Mouse (Mus musculus): ENCODE measurements around the gene Sptb. TPM values are rescaled to one million over a fixed set of nuclear protein-coding genes. Genes with fewer than 3 reads are reported as not detected.

The Sptb gene
- total and polyA plus RNA-seq, 3 experiments: 17.9 to 85.1 (median 35.4) TPM

DNA sequence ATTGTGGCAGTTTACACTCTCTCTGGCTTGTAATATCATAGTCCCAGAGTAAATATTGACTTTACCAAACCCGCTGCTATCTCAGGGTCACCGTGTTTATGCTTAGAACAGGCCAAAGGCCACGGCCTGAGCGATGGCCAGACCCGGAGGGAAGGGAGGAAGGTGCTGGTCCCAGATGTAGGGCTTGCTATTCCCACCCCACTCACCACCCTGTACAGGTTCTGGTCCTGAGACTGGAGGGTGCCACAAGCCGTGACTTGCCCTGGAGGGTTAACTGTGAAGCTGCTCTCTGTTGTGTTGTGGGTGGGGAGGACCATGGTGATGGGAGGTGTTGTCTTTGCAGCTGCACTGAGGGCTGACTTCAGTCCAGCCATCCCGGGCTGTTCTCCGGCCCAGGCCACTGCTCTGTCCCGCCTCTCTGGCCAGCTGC is 174.9 kb downstream of the Sptb start:
- Histone ChIP-seq H3K79me2 (ENCODE audit: control insufficient read depth, insufficient read depth, low read length, poor library complexity) (no peaks in the 10 kb centered on the region; the same call in 1 of the 2 replicates), H3K4me3 (ENCODE audit: control insufficient read depth in 1 of 2, insufficient read depth in 1 of 2, low read depth in 2 of 2, low read length in 2 of 2) (no peak overlapping the region), H3K27me3 (ENCODE audit: control insufficient read depth in 1 of 2, insufficient read depth in 2 of 2, low read length in 2 of 2) (peaks cover 0 to 2% of the 10 kb centered on the region in 2 experiments; a peak in 2 of 4 replicates), H3K4me1 (ENCODE audit: control insufficient read depth in 1 of 2, insufficient read depth in 2 of 2, low read length in 2 of 2) (peaks cover 11 to 34% of the 10 kb centered on the region in 2 experiments), H3K36me3 (ENCODE audit: control insufficient read depth in 1 of 2, insufficient read depth in 2 of 2, low read length in 2 of 2) (peaks cover 0 to 24% of the 10 kb centered on the region in 2 experiments; a peak in 2 of 4 replicates), H3K9me3 (replicated peaks; ENCODE audit: insufficient read depth, low read length) (no peaks in the 10 kb centered on the region), H3K9ac (ENCODE audit: control insufficient read depth, low read depth, low read length, poor library complexity, severe bottlenecking) (no peak overlapping the region; the same call in 1 of the 2 replicates), H3K27ac (ENCODE audit: control insufficient read depth, low read depth, low read length) (no peak overlapping the region)
- TF ChIP-seq HCFC1 (IDR thresholded peaks at IDR 0.05; ENCODE audit: low read depth, low read length) (no peak), CTCF (IDR thresholded peaks at IDR 0.05 in 2 of 3, conservative IDR thresholded peaks at IDR 0.05 in 1 of 3; ENCODE audit: control insufficient read depth in 1 of 3, insufficient read depth in 1 of 3, low read depth in 2 of 3, low read length in 3 of 3, poor library complexity in 1 of 3, severe bottlenecking in 1 of 3) (no peak), BHLHE40 (IDR thresholded peaks at IDR 0.05; ENCODE audit: borderline replicate concordance, low read depth, low read length) (no peak), CHD1 (IDR thresholded peaks at IDR 0.05; ENCODE audit: low read depth, low read length) (no peak), CHD2 (IDR thresholded peaks at IDR 0.05; ENCODE audit: low read length) (no peak), USF1 (IDR thresholded peaks at IDR 0.05; ENCODE audit: low read depth, low read length) (no peak), TCF12 (IDR thresholded peaks at IDR 0.05; ENCODE audit: low read depth, low read length) (no peak), MAZ (IDR thresholded peaks at IDR 0.05; ENCODE audit: low read depth, low read length) (no peak), ELF1 (IDR thresholded peaks at IDR 0.05; ENCODE audit: low read depth, low read length) (no peak)
- DNase-seq (ENCODE audit: low read depth, low spot score): no peak

DNA sequence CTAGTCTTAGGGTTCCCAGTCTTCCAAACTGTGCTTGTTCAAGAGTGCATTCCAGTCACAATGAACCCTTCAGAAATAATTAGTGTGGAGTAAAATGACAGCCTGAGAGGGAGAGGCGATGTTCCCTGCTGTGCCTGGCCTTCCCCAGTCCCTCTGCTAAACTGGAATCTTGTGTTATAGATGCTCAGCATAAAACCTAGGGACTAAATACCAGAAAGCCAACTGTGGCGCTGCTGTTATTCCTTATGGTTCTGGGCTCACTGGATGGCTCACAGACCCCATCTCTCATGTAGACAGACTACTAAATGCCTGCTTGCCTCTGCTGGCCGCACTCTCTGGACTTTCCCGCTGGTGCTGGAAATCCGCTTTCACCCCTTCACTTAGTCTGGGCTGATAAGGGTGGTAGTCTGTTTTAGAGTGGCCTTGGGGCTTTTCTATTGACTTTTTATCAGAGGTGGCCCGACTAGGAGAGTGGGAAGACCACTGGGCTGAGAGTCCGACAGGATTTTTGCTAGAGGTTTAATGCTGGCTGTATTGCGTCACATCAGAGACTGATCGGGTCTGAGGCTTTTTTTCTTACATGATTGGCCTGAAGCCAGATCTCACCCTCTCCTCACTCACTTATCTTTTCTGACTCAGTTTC is 175.6 kb downstream of the Sptb start:
- DNase-seq (ENCODE audit: low read depth, low spot score): peak; percentile 52
- H3K27me3 ChIP-seq (ENCODE audit: control insufficient read depth in 1 of 2, insufficient read depth in 2 of 2, low read length in 2 of 2): peaks cover 0 to 2% of the 10 kb centered on the region in 2 experiments; a peak in 2 of 4 replicates
- TF ChIP-seq ETS1 (IDR thresholded peaks at IDR 0.05; ENCODE audit: low read depth, low read length): peak; percentile 39; the same call in 1 of the 2 replicates
- TF ChIP-seq NELFE (IDR thresholded peaks at IDR 0.05; ENCODE audit: low read depth, low read length): no peak
- peak; percentile 86 for TF ChIP-seq ZNF384 (IDR thresholded peaks at IDR 0.05; ENCODE audit: low read depth, low read length)
- 0 out of 2 replicates have a peak, but pooled peaks have one; percentile 11 for TF ChIP-seq UBTF (IDR thresholded peaks at IDR 0.05; ENCODE audit: borderline replicate concordance, insufficient read depth, low read depth, low read length)
- TF ChIP-seq KAT2A (conservative IDR thresholded peaks at IDR 0.05; ENCODE audit: low read depth, low read length): no peak
- H3K36me3 ChIP-seq (ENCODE audit: control insufficient read depth in 1 of 2, insufficient read depth in 2 of 2, low read length in 2 of 2): peaks cover 0 to 23% of the 10 kb centered on the region in 2 experiments; a peak in 2 of 4 replicates
- peaks cover 11 to 34% of the 10 kb centered on the region in 2 experiments for H3K4me1 ChIP-seq (ENCODE audit: control insufficient read depth in 1 of 2, insufficient read depth in 2 of 2, low read length in 2 of 2)
- H3K27ac ChIP-seq (ENCODE audit: control insufficient read depth, low read depth, low read length): peak overlapping the region; percentile 55
- H3K9me3 ChIP-seq (replicated peaks; ENCODE audit: insufficient read depth, low read length): no peaks in the 10 kb centered on the region
- peak overlapping the region; percentile 68 for H3K9ac ChIP-seq (ENCODE audit: control insufficient read depth, low read depth, low read length, poor library complexity, severe bottlenecking)
- peak overlapping the region; percentile 66 to 86 for H3K4me3 ChIP-seq (ENCODE audit: control insufficient read depth in 1 of 2, insufficient read depth in 1 of 2, low read depth in 2 of 2, low read length in 2 of 2)
- no peaks in the 10 kb centered on the region; the same call in 1 of the 2 replicates for H3K79me2 ChIP-seq (ENCODE audit: control insufficient read depth, insufficient read depth, low read length, poor library complexity)

Data from MEL (cell line).